Mouse (Mus musculus) cerebellum, adult 11 months (tissue): ENCODE data around the gene Ldb1.

Experiments
- DNase-seq: peaks from one replicate; pipeline ENCODE4 v3.0.0; 2022

Gene Ldb1

GRCm38 (mm10) chr19:46044271-46044992 lies 582 bp downstream of the Ldb1 start, which contains the start of gene Pprc1:
Gene Pprc1 (plus strand): TSS chr19:46044886.
- peak; percentile 45 for DNase-seq

- peak; percentile 35 for DNase-seq
These were observed 1.6 kb downstream of the Ldb1 start for GRCm38 (mm10) chr19:46043380-46043779.

GRCm38 (mm10) chr19:46042476-46043011 lies 2.5 kb downstream of the Ldb1 start:
- DNase-seq = peak; percentile 44

- DNase-seq = peak; percentile 78
These were observed 3.0 kb downstream of the Ldb1 start for GRCm38 (mm10) chr19:46041933-46042475.

- no peak for DNase-seq
These were observed 3.6 kb downstream of the Ldb1 start for GRCm38 (mm10) chr19:46041299-46041932.

GRCm38 (mm10) chr19:46040149-46040902 lies 4.7 kb downstream of the Ldb1 start:
- DNase-seq = no peak

- DNase-seq = peak; percentile 81
These were observed 5.5 kb downstream of the Ldb1 start for GRCm38 (mm10) chr19:46039478-46039877.

GRCm38 (mm10) chr19:46038851-46039260 lies 6.2 kb downstream of the Ldb1 start:
- peak; percentile 40 for DNase-seq

- DNase-seq = peak; percentile 36
These were observed 6.8 kb downstream of the Ldb1 start for GRCm38 (mm10) chr19:46037925-46038850.

- no peak for DNase-seq
These were observed 7.6 kb downstream of the Ldb1 start for GRCm38 (mm10) chr19:46037243-46037924.

GRCm38 (mm10) chr19:46036477-46037242 lies 8.4 kb downstream of the Ldb1 start:
- no peak for DNase-seq

- peak; percentile 25 for DNase-seq
These were observed 9.0 kb downstream of the Ldb1 start for GRCm38 (mm10) chr19:46035971-46036370.

GRCm38 (mm10) chr19:46033911-46034310 lies 11.1 kb downstream of the Ldb1 start:
- no peak for DNase-seq

- DNase-seq = no peak
These were observed 12.1 kb downstream of the Ldb1 start for GRCm38 (mm10) chr19:46032731-46033510.

GRCm38 (mm10) chr19:46031689-46032432 lies 13.2 kb downstream of the Ldb1 start:
- no peak for DNase-seq

- no peak for DNase-seq
These were observed 14.6 kb downstream of the Ldb1 start for GRCm38 (mm10) chr19:46030196-46030983.

GRCm38 (mm10) chr19:46029652-46030051 lies 15.4 kb downstream of the Ldb1 start:
- DNase-seq = no peak

GRCm38 (mm10) chr19:46028747-46029320 lies 16.2 kb downstream of the Ldb1 start:
- DNase-seq = no peak
